Mouse (Mus musculus): ENCODE measurements around the gene Il1f10. TPM values are rescaled to one million over a fixed set of nuclear protein-coding genes. Genes with fewer than 3 reads are reported as not detected.

Il1f10 gene
- total RNA-seq (2021) = not detected
- long read RNA-seq, experiment 1 = 0 reads
- long read RNA-seq, experiment 2 = 0 reads

- DNase-seq = no peak
- intact Hi-C loops (cut with DNase I; ENCODE audit: low total_unique reads) = loop anchor here (5.0 kb wide), 1 partner anchor 116 kb away; no protein-coding TSS in a partner anchor
Measured at GRCm38 (mm10) chr2:24290896-24291295, at the start of gene Il1f10. Gene Il1f10, plus strand, starts transcription at chr2:24291196.

GRCm38 (mm10) chr2:24267503-24267902, 23.5 kb upstream of the Il1f10 start:
- intact Hi-C loops (cut with DNase I; ENCODE audit: low total_unique reads) = no loop called here
- no peak for DNase-seq

DNA sequence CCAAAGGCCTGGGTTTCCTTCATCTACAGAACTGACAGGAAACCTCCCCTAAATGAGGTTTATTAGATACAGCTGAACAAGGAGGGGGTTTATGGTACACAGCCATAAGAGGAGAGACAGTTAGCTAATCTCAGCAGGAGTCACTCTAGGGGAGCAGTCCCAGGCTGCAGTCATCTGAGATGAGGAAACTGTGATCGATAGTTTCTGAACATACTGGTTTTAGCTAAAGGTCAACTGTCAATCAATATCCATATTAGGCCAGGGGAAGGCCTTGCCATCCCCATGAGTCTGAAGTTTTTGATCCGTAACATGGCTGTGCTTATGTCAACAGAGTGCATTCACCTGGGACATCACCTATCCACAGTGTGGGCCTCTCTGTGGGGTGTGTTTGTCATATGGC, 17.4 kb upstream of the Il1f10 start:
- DNase-seq = no peak
- intact Hi-C loops (cut with DNase I; ENCODE audit: low total_unique reads) = no loop called here

- intact Hi-C loops (cut with DNase I; ENCODE audit: low total_unique reads) = no loop called here
- DNase-seq = no peak
Measured at GRCm38 (mm10) chr2:24275146-24275545, 15.8 kb upstream of the Il1f10 start.

- DNase-seq = no peak
- intact Hi-C loops (cut with DNase I; ENCODE audit: low total_unique reads) = no loop called here
Measured at GRCm38 (mm10) chr2:24276654-24277053, 14.3 kb upstream of the Il1f10 start, which contains the start of gene Il1f5. Gene Il1f5, plus strand, starts transcription at chr2:24276954.

DNA sequence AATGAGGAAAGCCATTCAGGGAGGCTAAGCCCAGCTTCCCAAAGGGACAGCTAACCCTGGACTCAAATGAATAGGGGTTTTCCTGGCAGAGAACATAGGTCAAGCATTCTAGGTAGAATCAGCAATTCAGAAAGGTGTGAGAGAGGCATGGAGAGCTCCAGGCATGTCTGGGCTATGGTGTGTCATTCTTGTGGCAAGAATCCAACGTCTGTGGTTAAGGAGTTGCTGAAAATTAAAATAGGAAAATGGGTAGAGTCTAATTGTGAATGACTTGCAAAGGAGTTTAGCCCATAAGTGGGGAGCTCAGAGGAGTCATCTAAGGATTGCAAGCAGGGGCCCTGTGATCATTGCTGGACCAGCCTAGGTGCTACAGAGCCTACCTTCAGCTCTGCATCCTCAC, 3.6 kb downstream of the Il1f10 start:
- intact Hi-C loops (cut with DNase I; ENCODE audit: low total_unique reads) = loop anchor here (5.0 kb wide), 1 partner anchor 113 kb away; no protein-coding TSS in a partner anchor
- no peak for DNase-seq

DNA sequence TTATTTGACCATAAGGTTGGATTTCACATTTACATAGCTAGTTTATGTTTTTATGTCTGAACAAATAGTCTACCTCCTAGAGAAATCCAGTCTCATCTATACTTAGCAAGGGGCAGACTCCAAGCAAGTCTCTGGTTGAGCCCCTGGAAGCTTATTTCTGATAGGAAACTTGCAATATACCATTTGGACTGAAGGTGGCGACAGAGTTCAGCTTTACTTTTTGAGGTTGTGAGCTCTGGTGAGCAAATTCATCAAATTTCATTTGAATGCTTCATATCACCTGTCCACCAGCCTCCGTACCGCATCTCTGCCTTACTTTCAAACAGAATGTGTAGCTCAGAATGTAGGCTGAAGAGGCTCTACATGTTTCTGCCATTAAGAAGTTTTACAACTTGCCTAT, 5.8 kb downstream of the Il1f10 start:
- intact Hi-C loops (cut with DNase I; ENCODE audit: low total_unique reads) = no loop called here
- DNase-seq = no peak

DNA sequence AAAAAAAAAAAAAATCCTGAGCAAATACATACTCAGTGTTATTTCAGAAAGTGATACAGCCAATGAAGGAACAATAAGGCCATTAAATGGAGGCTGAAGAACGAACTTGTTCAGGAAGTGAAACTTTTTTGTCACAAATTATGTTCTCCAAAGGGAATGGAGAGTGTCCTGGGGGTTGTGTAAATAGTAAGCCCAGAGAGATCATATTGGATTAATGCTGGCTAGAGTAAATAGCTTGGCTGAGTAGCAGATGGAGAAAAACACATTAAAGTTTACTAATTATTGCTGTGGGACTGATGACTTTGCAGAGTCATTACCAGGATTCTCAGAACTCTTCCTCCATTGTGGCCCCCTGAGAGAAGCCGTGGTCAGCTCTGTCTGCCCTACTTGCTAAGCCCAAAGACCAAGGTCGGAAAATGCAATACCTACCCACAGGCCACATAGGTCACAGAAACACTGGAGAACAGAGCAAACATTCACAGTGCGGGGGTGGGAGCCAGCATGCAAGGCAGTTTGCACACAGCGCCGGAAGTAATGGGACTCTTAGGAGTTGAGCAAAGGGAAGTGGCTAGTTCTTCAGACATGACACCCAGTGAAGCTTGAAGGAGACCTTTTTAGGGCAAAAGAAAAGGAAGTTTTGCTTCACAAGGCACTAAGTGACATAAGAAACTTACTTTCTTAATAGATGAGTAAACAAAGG, 20.5 kb downstream of the Il1f10 start:
- intact Hi-C loops (cut with DNase I; ENCODE audit: low total_unique reads) = no loop called here
- no peak for DNase-seq

DNA sequence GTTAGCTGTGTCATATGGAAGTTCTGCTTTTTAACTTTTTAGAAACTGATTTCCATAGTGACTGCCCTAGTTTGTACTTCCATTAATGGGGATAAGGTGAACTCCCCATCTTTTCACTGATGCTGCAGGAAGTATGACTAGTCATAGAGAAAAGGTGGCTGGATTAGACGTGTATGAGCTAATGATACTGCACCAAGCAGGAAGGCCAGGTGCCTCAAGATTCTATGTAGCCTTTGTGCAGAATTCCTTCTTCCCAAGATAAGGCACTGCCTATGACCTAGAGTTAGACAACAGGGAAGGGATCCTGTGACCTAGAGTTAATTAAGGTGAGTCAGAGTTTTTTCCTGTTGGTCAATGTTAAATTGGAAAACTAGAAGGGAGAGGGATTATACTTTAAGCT, 25.9 kb downstream of the Il1f10 start:
- intact Hi-C loops (cut with DNase I; ENCODE audit: low total_unique reads) = no loop called here
- DNase-seq = no peak

- intact Hi-C loops (cut with DNase I; ENCODE audit: low total_unique reads) = no loop called here
- DNase-seq = no peak
Measured at GRCm38 (mm10) chr2:24317919-24318598, 27.1 kb downstream of the Il1f10 start.

DNA sequence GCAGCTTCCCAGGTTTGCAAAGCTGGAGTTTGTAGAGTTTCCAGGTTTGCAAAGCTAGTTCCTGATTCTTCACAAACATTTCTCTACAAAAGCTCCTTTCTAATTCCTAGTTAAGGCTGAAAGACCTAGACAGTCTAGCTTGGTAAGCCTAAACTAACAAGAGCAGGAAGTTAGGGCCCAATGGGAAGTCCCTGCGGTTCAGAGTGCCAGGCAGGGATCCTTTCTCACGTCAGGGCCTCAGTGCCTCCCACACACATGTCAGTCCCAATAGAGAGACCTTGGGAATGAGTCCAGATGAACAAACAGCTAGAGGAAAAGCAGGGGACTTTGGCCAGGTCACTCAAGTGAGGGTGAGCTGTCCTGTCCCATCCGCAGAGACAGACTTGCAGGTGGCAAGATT, 44.3 kb downstream of the Il1f10 start:
- intact Hi-C loops (cut with DNase I; ENCODE audit: low total_unique reads) = no loop called here

GRCm38 (mm10) chr2:24336545-24336944, 45.5 kb downstream of the Il1f10 start, which contains the start of gene Il1rn:
Gene Il1rn, plus strand, starts transcription at chr2:24336853.
- no peak for DNase-seq
- intact Hi-C loops (cut with DNase I; ENCODE audit: low total_unique reads) = no loop called here

More for the DNA sequence above, 44.3 kb downstream of the Il1f10 start:
- no peak for DNase-seq

GRCm38 (mm10) chr2:24341395-24341885, 50.4 kb downstream of the Il1f10 start:
- intact Hi-C loops (cut with DNase I; ENCODE audit: low total_unique reads) = no loop called here
- no peak for DNase-seq

Other genes starting within 250 kb of the Il1f10 start
- 1 to 10 TPM; 2.8 to 3.3 TPM for gene Hnmt, start 241.8 kb upstream of the Il1f10 start, total RNA-seq (2021)
- not detected for gene Tbpl2, start 194.6 kb upstream of the Il1f10 start, total RNA-seq (2021)
- not detected for gene Il1f8, start 138.0 kb upstream of the Il1f10 start, total RNA-seq (2021)
- not detected for gene Il1f9, start 104.7 kb upstream of the Il1f10 start, total RNA-seq (2021)
- not detected for gene Il1f6, start 75.8 kb upstream of the Il1f10 start, total RNA-seq (2021)
- not detected for gene Il1f5, start 14.2 kb upstream of the Il1f10 start, total RNA-seq (2021)
- gene Il1rn, start 45.7 kb downstream of the Il1f10 start, total RNA-seq (2021) = not detected
- under 1 TPM; 0.35 to 0.60 TPM for gene Psd4, start 76.4 kb downstream of the Il1f10 start, total RNA-seq (2021)
- not detected for gene Pax8, start 184.4 kb downstream of the Il1f10 start, total RNA-seq (2021)